Mouse (Mus musculus): ENCODE results near the gene Nufip1.

GRCm38 (mm10) chr14:76118963-76119362 lies 8.3 kb downstream of the Nufip1 start:
- TF ChIP-seq CHD1 (IDR thresholded peaks at IDR 0.05; ENCODE audit: low read depth, low read length), result no peak
- TF ChIP-seq USF1 (IDR thresholded peaks at IDR 0.05; ENCODE audit: low read depth, low read length), result no peak
- TF ChIP-seq BHLHE40 (IDR thresholded peaks at IDR 0.05; ENCODE audit: borderline replicate concordance, low read depth, low read length), result no peak
- TF ChIP-seq MYC (IDR thresholded peaks at IDR 0.05; ENCODE audit: low read depth, low read length), result no peak
- TF ChIP-seq GATA1 (IDR thresholded peaks at IDR 0.05; ENCODE audit: low read depth, low read length), result peak; percentile 36; the same call in 1 of the 2 replicates
- peak in 1 of 2 experiments; percentile 17; a peak in 1 of 4 replicates for TF ChIP-seq EP300 (IDR thresholded peaks at IDR 0.05; ENCODE audit: low read depth in 1 of 2, low read length in 2 of 2)
- TF ChIP-seq CTCF (IDR thresholded peaks at IDR 0.05 in 2 of 3, conservative IDR thresholded peaks at IDR 0.05 in 1 of 3; ENCODE audit: control insufficient read depth in 1 of 3, insufficient read depth in 1 of 3, low read depth in 2 of 3, low read length in 3 of 3, poor library complexity in 1 of 3, severe bottlenecking in 1 of 3), result peak in 2 of 3 experiments; percentile 21 to 45; a peak in 4 of 6 replicates

Data from MEL (cell line).